28 mouse cellular contexts compared by ENCODE assay signal in genomic region chr7:65957245-65957644, GRCm38 (mm10).
DNase-seq lines count a peak whose midpoint lies in the region; ATAC-seq and TF ChIP-seq lines count a peak whose summit lies in the region.
"Had no signal": no experiment of that assay in that cellular context is flagged by ENCODE, and none has a peak within 500 bp of the region (broad histone marks: within the 10 kb centered on the region; RNA-seq: fewer than 3 reads in every experiment).

No protein-coding gene starts in this region.

- no peaks in the 10 kb centered on the region for H3K79me2 ChIP-seq in liver, adult 2 months (ENCODE audit: control insufficient read depth, insufficient read depth, low read length)

- no peak overlapping the region for H3K4me2 ChIP-seq in intestine, embryonic 15.5 days (replicated peaks)
- no peak overlapping the region for H3K4me2 ChIP-seq in intestine, postnatal 0 days (replicated peaks; ENCODE audit: low read depth)
- no peak overlapping the region for H3K4me2 ChIP-seq in kidney, embryonic 16.5 days (replicated peaks; ENCODE audit: low read depth, low read length)
- H3K4me2 ChIP-seq: embryonic facial prominence, embryonic 13.5 days; embryonic facial prominence, embryonic 15.5 days; forebrain, embryonic 12.5 days; forebrain, embryonic 15.5 days had no signal

- no peak overlapping the region for H3K4me3 ChIP-seq in liver, adult 2 months (ENCODE audit: insufficient read depth, low read depth, low read length)
- no peak overlapping the region for H3K4me3 ChIP-seq in intestine, embryonic 15.5 days (replicated peaks)
- H3K4me3 ChIP-seq in intestine, postnatal 0 days (ENCODE audit: low read depth, low read length): no peak overlapping the region
- H3K4me3 ChIP-seq in kidney, embryonic 16.5 days (ENCODE audit: low read length): no peak overlapping the region
- H3K4me3 ChIP-seq: embryonic facial prominence, embryonic 13.5 days; embryonic facial prominence, embryonic 15.5 days; erythroblast, embryonic 14.5 days; forebrain, embryonic 10.5 days; forebrain, embryonic 12.5 days; forebrain, embryonic 15.5 days had no signal

- H3K36me3 ChIP-seq in liver, adult 2 months (ENCODE audit: control insufficient read depth, insufficient read depth, low read length): peaks cover 26% of the 10 kb centered on the region; the same call in 1 of the 2 replicates
- H3K36me3 ChIP-seq in intestine, embryonic 15.5 days: no peaks in the 10 kb centered on the region
- no peaks in the 10 kb centered on the region for H3K36me3 ChIP-seq in intestine, postnatal 0 days (ENCODE audit: control insufficient read depth, insufficient read depth)
- no peaks in the 10 kb centered on the region for H3K36me3 ChIP-seq in kidney, embryonic 16.5 days (ENCODE audit: insufficient read depth, low read length)
- H3K36me3 ChIP-seq: embryonic facial prominence, embryonic 13.5 days; embryonic facial prominence, embryonic 15.5 days; forebrain, embryonic 10.5 days; forebrain, embryonic 12.5 days; forebrain, embryonic 15.5 days; G1E had no signal

- H3K27me3 ChIP-seq in liver, adult 2 months (ENCODE audit: control insufficient read depth, insufficient read depth, low read length): no peaks in the 10 kb centered on the region
- no peaks in the 10 kb centered on the region for H3K27me3 ChIP-seq in intestine, embryonic 15.5 days (replicated peaks)
- H3K27me3 ChIP-seq in intestine, postnatal 0 days (replicated peaks; ENCODE audit: control insufficient read depth, insufficient read depth, low read length): no peaks in the 10 kb centered on the region
- no peaks in the 10 kb centered on the region for H3K27me3 ChIP-seq in kidney, embryonic 16.5 days (ENCODE audit: insufficient read depth, low read length)
- H3K27me3 ChIP-seq: forebrain, embryonic 12.5 days; forebrain, embryonic 15.5 days; Patski had no signal

- H3K27ac ChIP-seq in liver, adult 2 months (replicated peaks; ENCODE audit: insufficient read depth, low read depth, low read length): peak overlapping the region; percentile 11; the same call in 1 of the 2 replicates
- H3K27ac ChIP-seq in intestine, embryonic 15.5 days: no peak overlapping the region
- no peak overlapping the region for H3K27ac ChIP-seq in intestine, postnatal 0 days (ENCODE audit: low read depth, low read length)
- no peak overlapping the region for H3K27ac ChIP-seq in kidney, embryonic 16.5 days (ENCODE audit: low read length)
- H3K27ac ChIP-seq: embryonic facial prominence, embryonic 13.5 days; embryonic facial prominence, embryonic 15.5 days; forebrain, embryonic 12.5 days; forebrain, embryonic 15.5 days had no signal

- peaks cover 10% of the 10 kb centered on the region; the same call in 1 of the 2 replicates for H3K4me1 ChIP-seq in liver, adult 2 months (ENCODE audit: control insufficient read depth, insufficient read depth, low read length)
- no peaks in the 10 kb centered on the region for H3K4me1 ChIP-seq in intestine, embryonic 15.5 days (replicated peaks)
- no peaks in the 10 kb centered on the region for H3K4me1 ChIP-seq in intestine, postnatal 0 days (replicated peaks; ENCODE audit: control insufficient read depth, insufficient read depth, low read length)
- peaks cover 7% of the 10 kb centered on the region for H3K4me1 ChIP-seq in kidney, embryonic 16.5 days (ENCODE audit: insufficient read depth, low read length)

- no peak overlapping the region for H3K9ac ChIP-seq in liver, adult 2 months (ENCODE audit: low read depth, low read length)
- H3K9ac ChIP-seq in intestine, embryonic 15.5 days: no peak overlapping the region
- no peak overlapping the region for H3K9ac ChIP-seq in intestine, postnatal 0 days (ENCODE audit: low read depth, low read length)
- no peak overlapping the region for H3K9ac ChIP-seq in kidney, embryonic 16.5 days (replicated peaks; ENCODE audit: low read length)
- H3K9ac ChIP-seq: embryonic facial prominence, embryonic 13.5 days; embryonic facial prominence, embryonic 15.5 days; forebrain, embryonic 12.5 days; forebrain, embryonic 15.5 days had no signal

- H3K9me3 ChIP-seq in intestine, embryonic 15.5 days: no peaks in the 10 kb centered on the region
- H3K9me3 ChIP-seq in intestine, postnatal 0 days (ENCODE audit: control insufficient read depth): no peaks in the 10 kb centered on the region
- H3K9me3 ChIP-seq in kidney, embryonic 16.5 days (ENCODE audit: low read length): no peaks in the 10 kb centered on the region
- H3K9me3 ChIP-seq: embryonic facial prominence, embryonic 13.5 days; embryonic facial prominence, embryonic 15.5 days; forebrain, embryonic 10.5 days; forebrain, embryonic 12.5 days; forebrain, embryonic 15.5 days; G1E had no signal

- 30% methylated on average over 1 of the region's 1 CpGs for WGBS in liver, adult 2 months
- 87% methylated on average over 1 of the region's 1 CpGs for WGBS in intestine, embryonic 15.5 days
- 52% methylated on average over 1 of the region's 1 CpGs for WGBS in intestine, postnatal 0 days
- 90% methylated on average over 1 of the region's 1 CpGs for WGBS in kidney, embryonic 16.5 days

- no peak for TF ChIP-seq POLR2A in liver, adult 2 months (IDR thresholded peaks at IDR 0.05; ENCODE audit: extremely low read depth, insufficient read depth, low read length)

- DNase-seq in liver, adult 2 months (ENCODE audit: extremely low read depth, low read depth, low spot score): peak; percentile 74
- DNase-seq in liver: no peak
- peak; percentile 59 for DNase-seq in gonadal fat pad, adult 2 months (ENCODE audit: low read depth)
- no peak for DNase-seq in layer of hippocampus, adult 11-12 months (ENCODE audit: low spot score)
- DNase-seq: adrenal gland, adult 2 months; adrenal gland, postnatal 10 days; adrenal gland, postnatal 25 days; B cell, adult 2 months; cerebellum, adult 11 months; cerebellum, adult 18-20 months; cerebellum, adult 8-10 months; cerebellum, adult 9-11 months; cerebellum, postnatal 14 days; cerebellum, postnatal 36 days; embryo, embryonic 11 days had no signal

- TF ChIP-seq CTCF in liver, adult 2 months (IDR thresholded peaks at IDR 0.05; ENCODE audit: low read depth, low read length): no peak
- TF ChIP-seq CTCF in intestine, postnatal 0 days (IDR thresholded peaks at IDR 0.05; ENCODE audit: low read depth): no peak

- peak; percentile 24; the same call in 1 of the 2 replicates for ATAC-seq in intestine, embryonic 15.5 days
- peak; percentile 70 for ATAC-seq in intestine, postnatal 0 days
- no peak for ATAC-seq in kidney, embryonic 16.5 days (ENCODE audit: low FRiP score, low TSS enrichment)
- ATAC-seq: activated CD4-positive, CD25-positive, alpha-beta regulatory T cell, adult 4 months; CD4-positive, CD25-positive, alpha-beta regulatory T cell, adult 4 months; forebrain, embryonic 15.5 days; Patski had no signal

Comparison
In these comparisons a context has a peak if more than half of its experiments do, and no peak if none do; other contexts are left out.
1. DNase-seq: peak in liver, adult 2 months (single experiment) and gonadal fat pad, adult 2 months (single experiment); none in liver (single experiment) and layer of hippocampus, adult 11-12 months (single experiment).